Mouse (Mus musculus) ES-Bruce4 (cell line): ENCODE measurements around the gene Sptssa.

Source experiments
- CTCF ChIP-seq: IDR thresholded peaks from one replicate; pipeline ENCODE4 v1.8.1; 2011; ENCODE audit warnings: low read depth, low read length
- EP300 ChIP-seq: IDR thresholded peaks from 2 replicates; pipeline ENCODE4 v1.6.1; 2011; ENCODE audit warnings: low read depth, low read length; ENCODE audit not compliant: insufficient read depth

DNA sequence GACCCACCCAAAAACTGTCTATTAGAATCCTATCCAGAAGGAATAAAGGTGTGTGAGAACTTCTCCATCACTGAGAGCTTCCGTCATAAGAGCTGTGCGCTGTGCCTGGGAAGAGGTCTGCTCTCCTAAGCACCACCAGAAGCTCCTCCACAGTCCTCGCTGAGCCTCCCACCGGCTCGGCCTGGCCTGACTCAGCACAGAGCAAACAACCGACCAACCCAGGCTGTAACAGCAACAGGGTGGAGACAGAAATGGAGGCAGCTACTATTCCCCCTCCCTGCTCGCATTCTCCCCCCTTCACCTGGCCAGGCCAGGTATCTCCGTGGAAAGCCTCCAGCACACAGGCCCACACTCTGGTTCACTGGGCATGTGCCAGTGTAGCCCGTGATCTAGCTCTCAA, 20.3 kb upstream of the Sptssa start:
- TF ChIP-seq EP300 (no peak), CTCF (no peak)
